In the genomic region with DNA sequence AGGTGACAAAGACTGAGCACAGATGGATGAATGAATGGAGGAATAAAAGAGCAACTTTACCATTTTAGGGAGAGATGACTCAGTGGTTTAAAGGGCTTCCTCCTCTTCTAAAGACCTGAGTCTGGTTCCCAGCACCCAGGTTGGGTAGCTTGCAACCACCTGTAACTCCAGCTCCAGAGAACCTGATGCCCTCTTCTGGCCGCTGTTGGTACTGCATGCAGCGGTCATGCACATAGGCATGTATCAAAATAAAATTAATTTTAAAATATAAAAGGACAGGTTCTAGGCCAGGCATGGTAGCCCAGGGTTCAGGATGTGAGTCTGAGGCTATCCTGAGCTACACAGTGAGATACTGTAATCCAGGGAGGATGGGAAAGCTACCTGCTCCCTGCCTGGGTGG, we compare ENCODE assay signal across 14 mouse cellular contexts.
DNase-seq lines count a peak whose midpoint lies in the region; ATAC-seq and TF ChIP-seq lines count a peak whose summit lies in the region.
"Had no signal": no experiment of that assay in that cellular context is flagged by ENCODE, and none has a peak within 500 bp of the region (broad histone marks: within the 10 kb centered on the region; RNA-seq: fewer than 3 reads in every experiment).

No protein-coding gene starts in this region.

- H3K4me2 ChIP-seq in intestine, postnatal 0 days (replicated peaks; ENCODE audit: low read depth), result no peak overlapping the region
- no peak overlapping the region for H3K4me2 ChIP-seq in intestine, embryonic 15.5 days (replicated peaks)
- no peak overlapping the region for H3K4me2 ChIP-seq in lung, postnatal 0 days (replicated peaks; ENCODE audit: low read depth, low read length)
- no peak overlapping the region for H3K4me2 ChIP-seq in hindbrain, embryonic 11.5 days (replicated peaks; ENCODE audit: low read depth, low read length)
- H3K4me2 ChIP-seq: lung, embryonic 15.5 days; midbrain, embryonic 11.5 days had no signal

- DNase-seq in lung, postnatal 0 days (ENCODE audit: low spot score), result no peak
- DNase-seq in lung, adult 18-20 months, result no peak
- DNase-seq in MEL (ENCODE audit: low read depth, low spot score), result peak; percentile 16
- peak; percentile 65 for DNase-seq in testis, postnatal 10 days (ENCODE audit: low spot score)
- DNase-seq in hindbrain, embryonic 11.5 days (ENCODE audit: low spot score), result no peak
- DNase-seq: cerebellum, adult 8-10 months; embryo, embryonic 11 days; heart, adult 18-20 months; heart, postnatal 10 days; kidney, adult 11 months had no signal

- no peak for ATAC-seq in intestine, postnatal 0 days
- ATAC-seq in intestine, embryonic 15.5 days, result no peak
- no peak for ATAC-seq in lung, postnatal 0 days
- ATAC-seq in hindbrain, embryonic 11.5 days (ENCODE audit: low FRiP score), result no peak

- TF ChIP-seq POLR2A in MEL (IDR thresholded peaks at IDR 0.05; ENCODE audit: control insufficient read depth in 1 of 2, insufficient read depth in 1 of 2, low read depth in 1 of 2, low read length in 2 of 2, poor library complexity in 1 of 2), result no peak

- H3K4me1 ChIP-seq in intestine, postnatal 0 days (replicated peaks; ENCODE audit: control insufficient read depth, insufficient read depth, low read length), result no peaks in the 10 kb centered on the region
- H3K4me1 ChIP-seq in intestine, embryonic 15.5 days (replicated peaks), result 0 out of 2 replicates have a peak, but pooled peaks cover 3% of the 10 kb centered on the region
- no peaks in the 10 kb centered on the region for H3K4me1 ChIP-seq in lung, postnatal 0 days (ENCODE audit: insufficient read depth, low read depth, low read length)
- no peaks in the 10 kb centered on the region for H3K4me1 ChIP-seq in MEL (ENCODE audit: control insufficient read depth in 1 of 2, insufficient read depth in 2 of 2, low read length in 2 of 2)
- H3K4me1 ChIP-seq in hindbrain, embryonic 11.5 days (replicated peaks; ENCODE audit: control insufficient read depth, insufficient read depth, low read length), result peaks cover 10% of the 10 kb centered on the region
- H3K4me1 ChIP-seq: lung, embryonic 15.5 days had no signal

- WGBS in intestine, postnatal 0 days, result 95% methylated on average over 2 of the region's 2 CpGs
- 86% methylated on average over 2 of the region's 2 CpGs for WGBS in intestine, embryonic 15.5 days
- 92% methylated on average over 2 of the region's 2 CpGs for WGBS in lung, postnatal 0 days
- WGBS in hindbrain, embryonic 11.5 days, result 96% methylated on average over 2 of the region's 2 CpGs

- H3K27ac ChIP-seq in intestine, postnatal 0 days (ENCODE audit: low read depth, low read length), result no peak overlapping the region
- H3K27ac ChIP-seq in intestine, embryonic 15.5 days, result no peak overlapping the region
- no peak overlapping the region for H3K27ac ChIP-seq in lung, postnatal 0 days (ENCODE audit: low read length)
- H3K27ac ChIP-seq in MEL (ENCODE audit: control insufficient read depth, low read depth, low read length), result no peak overlapping the region
- no peak overlapping the region for H3K27ac ChIP-seq in hindbrain, embryonic 11.5 days (ENCODE audit: low read depth, low read length)
- H3K27ac ChIP-seq: lung, embryonic 15.5 days had no signal

- H3K36me3 ChIP-seq in intestine, postnatal 0 days (ENCODE audit: control insufficient read depth, insufficient read depth), result no peaks in the 10 kb centered on the region
- no peaks in the 10 kb centered on the region for H3K36me3 ChIP-seq in intestine, embryonic 15.5 days
- H3K36me3 ChIP-seq in lung, postnatal 0 days (ENCODE audit: insufficient read depth, low read length), result no peaks in the 10 kb centered on the region
- no peaks in the 10 kb centered on the region for H3K36me3 ChIP-seq in MEL (ENCODE audit: control insufficient read depth in 1 of 2, insufficient read depth in 2 of 2, low read length in 2 of 2)
- H3K36me3 ChIP-seq in hindbrain, embryonic 11.5 days (ENCODE audit: control insufficient read depth, insufficient read depth, low read length), result no peaks in the 10 kb centered on the region
- H3K36me3 ChIP-seq: lung, embryonic 15.5 days had no signal

- H3K27me3 ChIP-seq in intestine, postnatal 0 days (replicated peaks; ENCODE audit: control insufficient read depth, insufficient read depth, low read length), result peaks cover 17% of the 10 kb centered on the region
- peaks cover 18% of the 10 kb centered on the region for H3K27me3 ChIP-seq in intestine, embryonic 15.5 days (replicated peaks)
- H3K27me3 ChIP-seq in lung, postnatal 0 days (replicated peaks; ENCODE audit: insufficient read depth, low read length), result 0 out of 2 replicates have a peak, but pooled peaks cover 5% of the 10 kb centered on the region
- no peaks in the 10 kb centered on the region for H3K27me3 ChIP-seq in MEL (ENCODE audit: control insufficient read depth in 1 of 2, insufficient read depth in 2 of 2, low read length in 2 of 2)
- peaks cover 3% of the 10 kb centered on the region; the same call in 1 of the 2 replicates for H3K27me3 ChIP-seq in hindbrain, embryonic 11.5 days (ENCODE audit: control insufficient read depth, insufficient read depth, low read length)

- no peaks in the 10 kb centered on the region for H3K9me3 ChIP-seq in intestine, postnatal 0 days (ENCODE audit: control insufficient read depth)
- no peaks in the 10 kb centered on the region for H3K9me3 ChIP-seq in intestine, embryonic 15.5 days
- H3K9me3 ChIP-seq in lung, postnatal 0 days (ENCODE audit: low read length), result no peaks in the 10 kb centered on the region
- no peaks in the 10 kb centered on the region for H3K9me3 ChIP-seq in MEL (replicated peaks; ENCODE audit: insufficient read depth, low read length)
- no peaks in the 10 kb centered on the region for H3K9me3 ChIP-seq in hindbrain, embryonic 11.5 days (ENCODE audit: control insufficient read depth, low read length)
- H3K9me3 ChIP-seq: lung, embryonic 15.5 days had no signal

- no peak overlapping the region for H3K4me3 ChIP-seq in intestine, postnatal 0 days (ENCODE audit: low read depth, low read length)
- no peak overlapping the region for H3K4me3 ChIP-seq in intestine, embryonic 15.5 days (replicated peaks)
- H3K4me3 ChIP-seq in lung, postnatal 0 days (ENCODE audit: low read depth, low read length), result no peak overlapping the region
- H3K4me3 ChIP-seq in MEL (ENCODE audit: control insufficient read depth in 1 of 2, insufficient read depth in 1 of 2, low read depth in 2 of 2, low read length in 2 of 2), result no peak overlapping the region
- no peak overlapping the region for H3K4me3 ChIP-seq in hindbrain, embryonic 11.5 days (ENCODE audit: low read depth, low read length)
- H3K4me3 ChIP-seq: lung, embryonic 15.5 days had no signal

- TF ChIP-seq CTCF in intestine, postnatal 0 days (IDR thresholded peaks at IDR 0.05; ENCODE audit: low read depth), result peak; percentile 36
- TF ChIP-seq CTCF in lung, postnatal 0 days (IDR thresholded peaks at IDR 0.05), result peak; percentile 22; the same call in 1 of the 2 replicates
- TF ChIP-seq CTCF in MEL (IDR thresholded peaks at IDR 0.05 in 2 of 3, conservative IDR thresholded peaks at IDR 0.05 in 1 of 3; ENCODE audit: control insufficient read depth in 1 of 3, insufficient read depth in 1 of 3, low read depth in 2 of 3, low read length in 3 of 3, poor library complexity in 1 of 3, severe bottlenecking in 1 of 3), result peak; percentile 38 to 56 (median 49)

- TF ChIP-seq RAD21 in MEL (IDR thresholded peaks at IDR 0.05; ENCODE audit: low read depth, low read length), result peak; percentile 7

- H3K9ac ChIP-seq in intestine, postnatal 0 days (ENCODE audit: low read depth, low read length), result no peak overlapping the region
- no peak overlapping the region for H3K9ac ChIP-seq in intestine, embryonic 15.5 days
- H3K9ac ChIP-seq in lung, postnatal 0 days (replicated peaks; ENCODE audit: low read depth), result no peak overlapping the region
- no peak overlapping the region for H3K9ac ChIP-seq in MEL (ENCODE audit: control insufficient read depth, low read depth, low read length, poor library complexity, severe bottlenecking)
- no peak overlapping the region for H3K9ac ChIP-seq in hindbrain, embryonic 11.5 days (ENCODE audit: low read depth, low read length)
- H3K9ac ChIP-seq: lung, embryonic 15.5 days had no signal

- no peaks in the 10 kb centered on the region for H3K79me2 ChIP-seq in MEL (ENCODE audit: control insufficient read depth, insufficient read depth, low read length, poor library complexity)

- no peak for TF ChIP-seq EP300 in lung, postnatal 0 days (IDR thresholded peaks at IDR 0.05)
- TF ChIP-seq EP300 in MEL (IDR thresholded peaks at IDR 0.05; ENCODE audit: low read depth in 1 of 2, low read length in 2 of 2), result no peak

TF ChIP-seq in MEL, 35 proteins besides CTCF, POLR2A, EP300 and RAD21:
- no peak for TF ChIP-seq GATA1 (IDR thresholded peaks at IDR 0.05; ENCODE audit: low read depth, low read length)
- TF ChIP-seq SMC3 (IDR thresholded peaks at IDR 0.05; ENCODE audit: low read depth, low read length), result peak; percentile 33; the same call in 1 of the 2 replicates

Comparison
In these comparisons a context has a peak if more than half of its experiments do, and no peak if none do; other contexts are left out.
1. DNase-seq: peak in MEL (single experiment) and testis, postnatal 10 days (single experiment); none in lung, postnatal 0 days (single experiment), lung, adult 18-20 months (0 of 2) and hindbrain, embryonic 11.5 days (single experiment).
2. Peak in every context shown above with its lines, with median percentiles within 50 percentile points of each other: CTCF ChIP-seq.